Mouse (Mus musculus) liver, embryonic 14.5 days (tissue): ENCODE data around the gene Adgrl3. TPM values are rescaled to one million over a fixed set of nuclear protein-coding genes. Genes with fewer than 3 reads are reported as not detected.

Source experiments
- ATAC-seq: fragments of 200-750 bp; cut with Nextera tagmentation; 2 replicates; pipeline ENCODE4 v1.8.0; 2017; ENCODE audit warnings: moderate number of reproducible peaks, mild to moderate bottlenecking, moderate library complexity; ENCODE audit not compliant: insufficient read depth
- DNase-seq, 3 experiments: peaks; one replicate each; pipeline ENCODE4 v3.0.0-alpha.2; 2012 to 2013; ENCODE audit warnings: low read depth in 3 of 3, low spot score in 3 of 3
- H3K27ac ChIP-seq: fragments of 300-500 bp; sonication (generic); 2 replicates; pipeline ENCODE4 v1.5.1; 2014; ENCODE audit warnings: moderate library complexity, mild to moderate bottlenecking, control low read depth, inconsistent platforms
- H3K27me3 ChIP-seq: fragments of 300-500 bp; sonication (generic); 2 replicates; pipeline ENCODE4 v1.6.1; 2014; ENCODE audit warnings: mild to moderate bottlenecking, low read length, moderate library complexity; ENCODE audit not compliant: control insufficient read depth, insufficient read depth
- H3K36me3 ChIP-seq: fragments of 300-500 bp; sonication (generic); replicated peaks from 2 replicates; pipeline ENCODE4 v1.6.1; 2014; ENCODE audit warnings: low read depth; ENCODE audit not compliant: control insufficient read depth, insufficient read depth
- H3K4me1 ChIP-seq, 2 experiments: fragments of 200-500 bp in 1 of 2; fragments of 300-500 bp in 1 of 2; sonication (generic) in 1 of 2; replicated peaks; 2 replicates each; pipeline ENCODE4 v1.6.1; 2012 to 2014; ENCODE audit warnings: antibody characterized with exemption in 1 of 2, inconsistent platforms in 1 of 2, low read length in 1 of 2; ENCODE audit not compliant: control insufficient read depth in 2 of 2, insufficient read depth in 2 of 2
- H3K4me2 ChIP-seq: fragments of 300-500 bp; sonication (generic); 2 replicates; pipeline ENCODE4 v1.6.1; 2014; ENCODE audit warnings: low read depth, mild to moderate bottlenecking, control low read depth, moderate library complexity
- H3K4me3 ChIP-seq, 2 experiments: fragments of 200-500 bp in 1 of 2; fragments of 300-500 bp in 1 of 2; sonication (generic) in 1 of 2; 2 replicates each; pipeline ENCODE4 v1.5.1; 2012 to 2014; ENCODE audit warnings: low read depth in 2 of 2, low read length in 2 of 2, mild to moderate bottlenecking in 2 of 2, control low read depth in 1 of 2, inconsistent platforms in 1 of 2, moderate library complexity in 1 of 2; ENCODE audit not compliant: insufficient read depth in 1 of 2
- H3K9ac ChIP-seq: fragments of 300-500 bp; sonication (generic); replicated peaks from 2 replicates; pipeline ENCODE4 v1.6.1; 2014; ENCODE audit warnings: mild to moderate bottlenecking, control low read depth, moderate library complexity
- H3K9me3 ChIP-seq: fragments of 300-500 bp; sonication (generic); 2 replicates; pipeline ENCODE4 v1.6.1; 2016; ENCODE audit warnings: low read length, mixed read lengths; ENCODE audit not compliant: control insufficient read depth
- CTCF ChIP-seq: IDR thresholded peaks from 2 replicates; pipeline ENCODE4 v1.5.1; 2016; ENCODE audit warnings: antibody characterized with exemption, low read depth, control low read depth
- EP300 ChIP-seq: IDR thresholded peaks from 2 replicates; pipeline ENCODE4 v1.6.1; 2016; ENCODE audit warnings: antibody characterized with exemption, low read depth
- WGBS: fragments of 180-500 bp; shearing (Covaris S2); extraction: QIAGEN DNeasy Blood & Tissue Kit; methylation state at CpG from one replicate; pipeline ENCODE4 v1.1.7; 2014; ENCODE audit not compliant: insufficient replicate concordance; 5-methylcytosine and 5-hydroxymethylcytosine counted together
- polyA plus RNA-seq, 2 experiments: library from polyadenylated mRNA; depleted of rRNA in 1 of 2; stranded (reverse) in 1 of 2; unstranded in 1 of 2; fragments of >200 nt; fragmentation: Nextera tagmentation in 1 of 2; extraction: Ambion mirVana in 1 of 2; gene quantifications; 2 replicates each; pipeline versions ENCODE4 v1.2.1 to v1.2.3; 2012 to 2014

Adgrl3 gene
- polyA plus RNA-seq, 2 experiments = 0.61 to 0.63 TPM

- WGBS = 2% methylated on average over 21 of the region's 21 CpGs
- Histone ChIP-seq H3K27me3 (peaks cover 40% of the 10 kb centered on the region), H3K4me1 (no peaks in the 10 kb centered on the region), H3K9me3 (no peaks in the 10 kb centered on the region), H3K9ac (no peak overlapping the region), H3K27ac (no peak overlapping the region), H3K4me2 (peak overlapping the region; percentile 56), H3K4me3 (peak overlapping the region; percentile 25 to 50), H3K36me3 (no peaks in the 10 kb centered on the region)
- TF ChIP-seq CTCF (no peak), EP300 (no peak)
- no peak for DNase-seq
- ATAC-seq = no peak
Measured at GRCm38 (mm10) chr5:81021864-81022305, 1.9 kb downstream of the Adgrl3 start.

GRCm38 (mm10) chr5:81022306-81023071, 2.6 kb downstream of the Adgrl3 start:
- no peaks in the 10 kb centered on the region for H3K36me3 ChIP-seq
- WGBS = 6% methylated on average over 24 of the region's 24 CpGs
- no peak for DNase-seq
- ATAC-seq = no peak
- H3K4me1 ChIP-seq = no peaks in the 10 kb centered on the region
- peak overlapping the region; percentile 20 for H3K4me2 ChIP-seq
- H3K27ac ChIP-seq = no peak overlapping the region
- H3K9me3 ChIP-seq = no peaks in the 10 kb centered on the region
- TF ChIP-seq EP300 = no peak
- TF ChIP-seq CTCF = no peak
- peaks cover 40% of the 10 kb centered on the region for H3K27me3 ChIP-seq
- peak overlapping the region; percentile 25 to 50; a peak in 2 of 4 replicates for H3K4me3 ChIP-seq
- H3K9ac ChIP-seq = no peak overlapping the region

- WGBS = 42% methylated on average over 17 of the region's 17 CpGs
- Histone ChIP-seq H3K36me3 (no peaks in the 10 kb centered on the region), H3K4me1 (no peaks in the 10 kb centered on the region), H3K4me3 (no peak overlapping the region), H3K27me3 (peaks cover 40% of the 10 kb centered on the region), H3K27ac (no peak overlapping the region), H3K9ac (no peak overlapping the region), H3K9me3 (no peaks in the 10 kb centered on the region), H3K4me2 (no peak overlapping the region)
- DNase-seq = no peak
- no peak for ATAC-seq
- TF ChIP-seq CTCF (no peak), EP300 (no peak)
Measured at GRCm38 (mm10) chr5:81023923-81024715, 4.2 kb downstream of the Adgrl3 start.

- Histone ChIP-seq H3K4me1 (no peaks in the 10 kb centered on the region), H3K36me3 (no peaks in the 10 kb centered on the region), H3K9ac (no peak overlapping the region), H3K4me2 (no peak overlapping the region), H3K27me3 (no peaks in the 10 kb centered on the region), H3K9me3 (no peaks in the 10 kb centered on the region), H3K27ac (no peak overlapping the region), H3K4me3 (no peak overlapping the region)
- no peak for ATAC-seq
- TF ChIP-seq EP300 (no peak), CTCF (no peak)
- WGBS = 41% methylated on average over 2 of the region's 2 CpGs
- no peak for DNase-seq
Measured at GRCm38 (mm10) chr5:81028875-81029274, 8.9 kb downstream of the Adgrl3 start.

- no peak for DNase-seq
- no peak for TF ChIP-seq CTCF
- no peak for TF ChIP-seq EP300
Measured at GRCm38 (mm10) chr5:81037091-81037490, 17.2 kb downstream of the Adgrl3 start.

More at GRCm38 (mm10) chr5:81037091-81037490, 17.2 kb downstream of the Adgrl3 start:
- no peak overlapping the region for H3K4me2 ChIP-seq
- no peaks in the 10 kb centered on the region for H3K36me3 ChIP-seq
- H3K4me3 ChIP-seq = no peak overlapping the region
- H3K9ac ChIP-seq = no peak overlapping the region
- no peaks in the 10 kb centered on the region for H3K27me3 ChIP-seq
- H3K9me3 ChIP-seq = no peaks in the 10 kb centered on the region
- ATAC-seq = no peak
- no peaks in the 10 kb centered on the region; a peak in 1 of 4 replicates for H3K4me1 ChIP-seq
- H3K27ac ChIP-seq = no peak overlapping the region
